Mouse (Mus musculus) MEL (cell line): ENCODE data around the gene Sox5. TPM values are rescaled to one million over a fixed set of nuclear protein-coding genes. Genes with fewer than 3 reads are reported as not detected.
A peak's percentile ranks its signal among the peaks of the same experiment; 100 is the strongest.

Experiments used
- DNase-seq: peaks from one replicate; pipeline ENCODE4 v3.0.0; 2011; ENCODE audit warnings: low read depth, low spot score
- H3K27ac ChIP-seq: 2 replicates; pipeline ENCODE4 v1.5.1; 2012; ENCODE audit warnings: low read depth, mild to moderate bottlenecking, control low read depth, low read length, moderate library complexity; ENCODE audit not compliant: control insufficient read depth
- H3K27me3 ChIP-seq, 2 experiments: fragments of 150-350 bp in 1 of 2; sonication (generic) in 1 of 2; 2 replicates each; pipeline ENCODE4 v1.6.1; 2012; ENCODE audit warnings: low read length in 2 of 2, mild to moderate bottlenecking in 2 of 2, improper control_type of control experiment in 1 of 2, moderate library complexity in 1 of 2; ENCODE audit not compliant: insufficient read depth in 2 of 2, control insufficient read depth in 1 of 2
- H3K36me3 ChIP-seq, 2 experiments: 2 replicates each; pipeline ENCODE4 v1.6.1; 2012 to 2014; ENCODE audit warnings: low read length in 2 of 2, improper control_type of control experiment in 1 of 2, inconsistent platforms in 1 of 2, mild to moderate bottlenecking in 1 of 2; ENCODE audit not compliant: insufficient read depth in 2 of 2, control insufficient read depth in 1 of 2
- H3K4me1 ChIP-seq, 2 experiments: fragments of 150-350 bp in 1 of 2; sonication (generic) in 1 of 2; 2 replicates each; pipeline ENCODE4 v1.6.1; 2012; ENCODE audit warnings: low read length in 2 of 2, improper control_type of control experiment in 1 of 2, mild to moderate bottlenecking in 1 of 2; ENCODE audit not compliant: insufficient read depth in 2 of 2, control insufficient read depth in 1 of 2
- H3K4me3 ChIP-seq, 2 experiments: fragments of 150-350 bp in 1 of 2; sonication (generic) in 1 of 2; 2 replicates each; pipeline ENCODE4 v1.5.1; 2012; ENCODE audit warnings: low read depth in 2 of 2, low read length in 2 of 2, mild to moderate bottlenecking in 2 of 2, moderate library complexity in 2 of 2, control low read depth in 1 of 2, improper control_type of control experiment in 1 of 2; ENCODE audit not compliant: control insufficient read depth in 1 of 2, insufficient read depth in 1 of 2
- H3K79me2 ChIP-seq: 2 replicates; pipeline ENCODE4 v1.6.1; 2012; ENCODE audit warnings: mild to moderate bottlenecking, low read length, moderate library complexity; ENCODE audit not compliant: control insufficient read depth, poor library complexity, insufficient read depth
- H3K9ac ChIP-seq: 2 replicates; pipeline ENCODE4 v1.6.1; 2012; ENCODE audit warnings: low read depth, mild to moderate bottlenecking, control low read depth, low read length, moderate library complexity; ENCODE audit not compliant: control insufficient read depth, poor library complexity, severe bottlenecking
- H3K9me3 ChIP-seq: fragments of 150-350 bp; sonication (generic); replicated peaks from 2 replicates; pipeline ENCODE4 v1.6.1; 2012; ENCODE audit warnings: mild to moderate bottlenecking, low read length, improper control_type of control experiment, moderate library complexity; ENCODE audit not compliant: insufficient read depth
- BHLHE40 ChIP-seq: IDR thresholded peaks from 2 replicates; pipeline ENCODE4 v1.6.1; 2012; ENCODE audit warnings: low read depth, mild to moderate bottlenecking, inconsistent platforms, low read length, improper control_type of control experiment, borderline replicate concordance
- CHD1 ChIP-seq: IDR thresholded peaks from 2 replicates; pipeline ENCODE4 v1.6.1; 2012; ENCODE audit warnings: low read depth, mild to moderate bottlenecking, inconsistent platforms, low read length, improper control_type of control experiment
- CHD2 ChIP-seq: IDR thresholded peaks from 2 replicates; pipeline ENCODE4 v1.6.1; 2011; ENCODE audit warnings: low read length, improper control_type of control experiment
- E2F4 ChIP-seq: IDR thresholded peaks from 2 replicates; pipeline ENCODE4 v1.6.1; 2011; ENCODE audit warnings: low read depth, low read length, improper control_type of control experiment, borderline replicate concordance
- ELF1 ChIP-seq: IDR thresholded peaks from 2 replicates; pipeline ENCODE4 v1.6.1; 2014; ENCODE audit warnings: low read depth, mild to moderate bottlenecking, inconsistent platforms, low read length, improper control_type of control experiment, moderate library complexity
- EP300 ChIP-seq, 2 experiments: IDR thresholded peaks; 2 replicates each; pipeline ENCODE4 v1.6.1; 2011; ENCODE audit warnings: improper control_type of control experiment in 2 of 2, low read length in 2 of 2, low read depth in 1 of 2, mild to moderate bottlenecking in 1 of 2
- ETS1 ChIP-seq: IDR thresholded peaks from 2 replicates; pipeline ENCODE4 v1.6.1; 2012; ENCODE audit warnings: low read depth, mild to moderate bottlenecking, inconsistent platforms, low read length, improper control_type of control experiment, moderate library complexity
- GABPA ChIP-seq: IDR thresholded peaks from 2 replicates; pipeline ENCODE4 v1.6.1; 2012; ENCODE audit warnings: low read depth, mild to moderate bottlenecking, inconsistent platforms, low read length, improper control_type of control experiment, moderate library complexity
- GATA1 ChIP-seq: IDR thresholded peaks from 2 replicates; pipeline ENCODE4 v1.6.1; 2011; ENCODE audit warnings: low read depth, low read length, improper control_type of control experiment
- HCFC1 ChIP-seq: IDR thresholded peaks from 2 replicates; pipeline ENCODE4 v1.6.1; 2012; ENCODE audit warnings: low read depth, mild to moderate bottlenecking, inconsistent platforms, low read length, improper control_type of control experiment, moderate library complexity
- MAFK ChIP-seq: IDR thresholded peaks from 2 replicates; pipeline ENCODE4 v1.6.1; 2011; ENCODE audit warnings: low read depth, mild to moderate bottlenecking, low read length, improper control_type of control experiment, borderline replicate concordance
- MAX ChIP-seq: IDR thresholded peaks from 2 replicates; pipeline ENCODE4 v1.6.1; 2011; ENCODE audit warnings: low read length, improper control_type of control experiment
- MAZ ChIP-seq: IDR thresholded peaks from 2 replicates; pipeline ENCODE4 v1.6.1; 2012; ENCODE audit warnings: low read depth, mild to moderate bottlenecking, inconsistent platforms, low read length, improper control_type of control experiment
- MXI1 ChIP-seq: IDR thresholded peaks from 2 replicates; pipeline ENCODE4 v1.6.1; 2011; ENCODE audit warnings: mild to moderate bottlenecking, low read depth, low read length, improper control_type of control experiment
- MYB ChIP-seq: IDR thresholded peaks from 2 replicates; pipeline ENCODE4 v1.6.1; 2011; ENCODE audit warnings: mild to moderate bottlenecking, low read depth, low read length, improper control_type of control experiment
- MYC ChIP-seq: IDR thresholded peaks from 2 replicates; pipeline ENCODE4 v1.6.1; 2011; ENCODE audit warnings: low read depth, mild to moderate bottlenecking, low read length, improper control_type of control experiment, moderate library complexity
- POLR2AphosphoS2 ChIP-seq: IDR thresholded peaks from 2 replicates; pipeline ENCODE4 v1.6.1; 2011; ENCODE audit warnings: low read length, improper control_type of control experiment
- RAD21 ChIP-seq: IDR thresholded peaks from 2 replicates; pipeline ENCODE4 v1.6.1; 2011; ENCODE audit warnings: mild to moderate bottlenecking, low read depth, low read length, improper control_type of control experiment
- RCOR1 ChIP-seq: IDR thresholded peaks from 2 replicates; pipeline ENCODE4 v1.6.1; 2012; ENCODE audit warnings: low read depth, mild to moderate bottlenecking, inconsistent platforms, low read length, improper control_type of control experiment
- SMC3 ChIP-seq: IDR thresholded peaks from 2 replicates; pipeline ENCODE4 v1.6.1; 2011; ENCODE audit warnings: low read depth, low read length, improper control_type of control experiment
- TBP ChIP-seq: IDR thresholded peaks from 2 replicates; pipeline ENCODE4 v1.8.0; 2011; ENCODE audit warnings: low read depth, low read length, improper control_type of control experiment
- USF1 ChIP-seq: IDR thresholded peaks from 2 replicates; pipeline ENCODE4 v1.6.1; 2014; ENCODE audit warnings: low read depth, mild to moderate bottlenecking, inconsistent platforms, low read length, improper control_type of control experiment, moderate library complexity
- USF2 ChIP-seq, 2 experiments: IDR thresholded peaks; 2 replicates each; pipeline ENCODE4 v1.6.1; 2011 to 2012; ENCODE audit warnings: improper control_type of control experiment in 2 of 2, low read length in 2 of 2, borderline replicate concordance in 1 of 2, inconsistent platforms in 1 of 2, low read depth in 1 of 2, mild to moderate bottlenecking in 1 of 2; ENCODE audit not compliant: insufficient read depth in 1 of 2
- ZKSCAN1 ChIP-seq: IDR thresholded peaks from 2 replicates; pipeline ENCODE4 v1.6.1; 2012; ENCODE audit warnings: low read depth, mild to moderate bottlenecking, inconsistent platforms, low read length, improper control_type of control experiment, moderate library complexity
- polyA plus RNA-seq, 2 experiments: library from polyadenylated mRNA; stranded (reverse) in 1 of 2; unstranded in 1 of 2; fragments of >175 nt in 1 of 2; fragments of >200 nt in 1 of 2; gene quantifications; 2 replicates each; pipeline versions ENCODE4 v1.2.1 to v1.2.4; 2012; ENCODE audit warnings: low replicate concordance in 2 of 2, low read depth in 1 of 2; ENCODE audit not compliant: insufficient read length in 2 of 2, insufficient read depth in 1 of 2, missing spikeins in 1 of 2
- total RNA-seq: library from RNA; depleted of rRNA; stranded (reverse); fragments of 300-350 nt; gene quantifications from 2 replicates; pipeline ENCODE4 v1.2.3, GENCODE M21; 2012

Sox5 gene
- total and polyA plus RNA-seq, 3 experiments, result 0.19 to 3.0 TPM; not detected in 1

DNA sequence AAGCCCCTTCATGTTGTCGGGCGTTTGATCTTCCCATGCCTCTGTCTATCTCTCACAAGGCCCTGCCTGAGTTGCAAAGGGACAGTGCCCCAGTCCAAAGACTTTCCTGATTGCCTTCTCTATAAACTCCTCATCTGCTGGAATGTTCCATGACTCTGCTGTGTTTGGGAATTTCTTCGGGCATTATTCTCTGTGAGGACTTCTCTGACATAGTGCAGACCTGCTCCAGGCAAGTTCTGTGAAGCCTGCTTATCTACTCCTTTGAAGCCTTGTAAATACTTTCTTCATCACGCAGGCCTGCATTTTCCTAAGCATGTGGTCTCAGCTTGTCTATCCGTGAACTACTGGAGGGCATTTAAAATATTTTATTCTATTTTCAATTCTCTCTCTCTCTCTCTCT, 914.7 kb downstream of the Sox5 start:
- H3K4me1 ChIP-seq, result peaks cover 31 to 41% of the 10 kb centered on the region in 2 experiments
- H3K9me3 ChIP-seq, result no peaks in the 10 kb centered on the region
- no peak for DNase-seq
- H3K4me3 ChIP-seq, result no peak overlapping the region
- TF ChIP-seq ETS1, result 0 out of 2 replicates have a peak, but pooled peaks have one; percentile 16
- no peak for TF ChIP-seq GATA1
- no peaks in the 10 kb centered on the region for H3K27me3 ChIP-seq
- no peak overlapping the region for H3K9ac ChIP-seq
- no peak overlapping the region; the same call in 1 of the 2 replicates for H3K27ac ChIP-seq
- peaks cover 2 to 40% of the 10 kb centered on the region in 2 experiments; a peak in 3 of 4 replicates for H3K36me3 ChIP-seq
- peaks cover 2% of the 10 kb centered on the region; the same call in 1 of the 2 replicates for H3K79me2 ChIP-seq

DNA sequence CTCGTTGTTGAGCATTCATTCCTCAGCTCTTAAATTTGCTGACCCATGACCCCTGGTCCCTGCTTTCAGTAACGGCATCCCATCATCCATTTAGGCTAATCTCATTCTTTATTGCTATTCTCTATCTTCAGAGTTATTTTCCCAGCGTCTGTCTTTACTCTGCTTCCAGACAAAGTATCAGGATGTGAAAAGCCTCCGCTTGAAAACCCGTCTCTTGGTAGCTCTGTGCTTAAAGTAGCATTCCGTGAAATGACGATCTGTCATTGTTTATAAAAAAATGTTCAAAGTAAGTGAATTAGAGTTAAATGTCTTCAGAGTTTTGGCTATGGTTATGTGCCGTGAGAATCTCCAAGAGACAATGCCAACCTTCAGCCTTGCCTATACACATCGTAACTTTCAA, 915.2 kb downstream of the Sox5 start:
- no peaks in the 10 kb centered on the region for H3K9me3 ChIP-seq
- TF ChIP-seq USF1 (no peak), RCOR1 (no peak), MAX (no peak), MAZ (no peak), E2F4 (no peak), CHD1 (no peak), MXI1 (no peak), RAD21 (no peak)
- H3K36me3 ChIP-seq, result peaks cover 2 to 40% of the 10 kb centered on the region in 2 experiments; a peak in 3 of 4 replicates
- no peak overlapping the region for H3K27ac ChIP-seq
- H3K79me2 ChIP-seq, result peaks cover 2% of the 10 kb centered on the region; the same call in 1 of the 2 replicates
- no peaks in the 10 kb centered on the region for H3K27me3 ChIP-seq
- DNase-seq, result no peak
- H3K4me3 ChIP-seq, result no peak overlapping the region
- H3K4me1 ChIP-seq, result peaks cover 27 to 38% of the 10 kb centered on the region in 2 experiments
- no peak overlapping the region for H3K9ac ChIP-seq

DNA sequence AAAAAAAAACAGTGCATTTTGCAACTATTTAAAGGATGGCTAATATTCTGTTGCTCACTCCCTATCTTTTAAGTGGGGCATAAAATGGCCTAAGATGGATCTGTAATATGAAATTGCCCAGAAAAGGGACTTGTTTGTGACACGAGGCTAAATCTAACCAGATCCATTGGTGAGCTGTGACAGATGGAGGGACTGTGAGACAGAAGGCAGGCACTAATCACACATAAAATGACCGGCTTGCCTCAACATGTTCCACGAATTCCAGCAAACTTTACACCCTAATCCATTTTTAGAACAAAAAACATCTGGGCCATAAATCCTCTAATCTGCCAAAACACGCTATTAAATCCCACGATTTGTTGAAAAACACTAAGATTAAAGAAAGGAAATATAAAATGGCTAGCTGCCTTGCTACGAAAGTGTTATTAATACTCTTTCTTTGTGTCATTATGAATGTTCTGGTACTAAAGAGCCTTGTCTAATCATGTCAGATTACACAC, 919.1 kb downstream of the Sox5 start:
- H3K27ac ChIP-seq, result no peak overlapping the region
- H3K36me3 ChIP-seq, result peaks cover 0 to 7% of the 10 kb centered on the region in 2 experiments
- peaks cover 3 to 9% of the 10 kb centered on the region in 2 experiments for H3K4me1 ChIP-seq
- H3K9me3 ChIP-seq, result no peaks in the 10 kb centered on the region
- no peaks in the 10 kb centered on the region for H3K79me2 ChIP-seq
- H3K4me3 ChIP-seq, result no peak overlapping the region
- H3K9ac ChIP-seq, result no peak overlapping the region
- TF ChIP-seq MAZ, result no peak
- no peak for TF ChIP-seq SMC3
- TF ChIP-seq USF2 (IDR thresholded peaks at IDR 0.05; ENCODE audit: borderline replicate concordance in 1 of 2, insufficient read depth in 1 of 2, low read depth in 1 of 2, low read length in 2 of 2), result no peak
- no peak for TF ChIP-seq EP300 (IDR thresholded peaks at IDR 0.05; ENCODE audit: low read depth in 1 of 2, low read length in 2 of 2)
- TF ChIP-seq BHLHE40, result no peak
- TF ChIP-seq RCOR1, result no peak
- no peak for TF ChIP-seq ELF1
- no peak for TF ChIP-seq MYB
- no peak for TF ChIP-seq GATA1
- TF ChIP-seq HCFC1, result no peak
- TF ChIP-seq CHD2, result no peak
- no peak for TF ChIP-seq CHD1
- no peak for TF ChIP-seq MYC
- TF ChIP-seq POLR2AphosphoS2, result no peak
- TF ChIP-seq MAFK, result no peak
- no peak for TF ChIP-seq GABPA
- TF ChIP-seq ZKSCAN1, result no peak
- no peak for TF ChIP-seq TBP
- no peak for TF ChIP-seq ETS1
- no peaks in the 10 kb centered on the region for H3K27me3 ChIP-seq
- DNase-seq, result no peak
